Mouse (Mus musculus) induced T-regulatory cell, adult 2 months (primary cell): ENCODE measurements around the gene Polg2.

ENCODE experiments used
- DNase-seq: peaks from one replicate; pipeline ENCODE4 v3.0.0-alpha.2; 2012; ENCODE audit warnings: low read depth

Polg2 gene

DNA sequence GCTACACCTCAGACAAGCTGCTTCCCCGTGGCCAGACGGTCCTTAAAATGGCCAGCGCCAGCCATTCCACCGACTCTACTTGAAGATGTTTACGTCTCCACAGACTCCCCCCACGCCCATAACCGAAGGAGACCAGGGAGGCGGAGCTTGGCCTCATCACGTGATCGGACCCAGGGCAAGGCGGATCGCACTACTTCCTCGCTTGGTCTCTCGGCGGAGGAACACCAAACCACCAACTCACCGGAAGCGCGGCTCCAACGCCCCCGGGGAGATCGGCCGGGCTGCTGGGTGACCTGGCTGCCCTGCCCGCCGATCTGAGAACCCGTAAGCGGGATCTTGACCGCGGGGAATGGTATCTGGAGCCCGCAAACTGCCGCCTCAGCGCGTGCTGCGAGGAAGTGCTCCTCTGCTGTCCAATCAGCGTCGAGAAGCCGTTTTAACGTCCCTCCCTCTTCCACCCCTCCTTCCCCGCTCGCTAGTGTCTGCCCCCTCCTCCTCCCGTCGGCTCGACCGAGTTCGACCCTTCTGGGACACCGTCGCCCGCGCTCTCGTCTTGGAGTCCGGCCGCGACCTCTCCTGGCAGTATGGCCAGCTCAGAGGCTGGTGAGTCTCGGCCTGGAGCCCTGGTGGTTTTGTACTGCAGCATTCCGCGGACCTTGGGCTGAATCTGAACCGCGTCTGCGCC is 9.6 kb upstream of the Polg2 start, which contains the start of the genes Ddx5 and Cep95:
Gene Ddx5 (minus strand): TSS at position 411 of the 685 bp plus-strand sequence.
Gene Cep95 (plus strand): TSS at position 478 of the 685 bp plus-strand sequence.
- peak; percentile 100 for DNase-seq

DNA sequence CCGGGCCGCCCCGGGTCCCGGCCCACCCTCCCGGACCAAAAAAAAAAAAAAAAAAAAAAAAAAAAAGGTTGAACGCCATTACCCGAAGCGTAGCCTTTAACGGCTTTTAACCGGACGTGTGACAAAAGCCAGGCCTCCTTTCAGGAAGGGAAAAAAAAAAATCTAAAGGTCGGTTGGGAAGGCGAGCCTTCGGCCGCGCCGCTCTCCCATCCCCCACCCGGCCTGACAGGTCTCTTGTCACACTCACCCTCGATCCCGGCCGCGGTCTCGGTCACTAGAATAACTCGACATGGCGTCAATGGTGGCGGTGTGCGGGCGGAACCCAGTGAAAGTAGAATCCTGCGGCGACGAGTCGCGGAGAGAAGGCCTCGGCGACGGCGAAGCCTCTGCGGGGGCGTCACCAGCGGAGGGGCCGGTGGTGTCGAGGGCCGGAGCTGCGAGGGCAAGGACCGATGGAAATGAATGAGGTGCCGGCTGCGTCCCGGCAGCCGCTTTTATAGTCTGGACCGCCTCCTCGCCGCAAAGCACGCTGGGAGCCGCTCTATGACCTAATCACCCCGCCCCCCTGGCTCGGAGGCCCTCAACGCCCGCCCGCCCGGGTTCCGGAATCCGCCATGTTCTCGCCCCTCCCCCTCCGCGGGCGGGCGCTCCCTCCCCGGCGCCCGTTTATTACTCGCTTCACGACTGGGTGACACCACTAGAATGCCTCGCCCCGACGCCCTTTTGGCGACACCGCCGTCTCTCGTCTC is 8.9 kb upstream of the Polg2 start:
- DNase-seq: peak; percentile 99

DNA sequence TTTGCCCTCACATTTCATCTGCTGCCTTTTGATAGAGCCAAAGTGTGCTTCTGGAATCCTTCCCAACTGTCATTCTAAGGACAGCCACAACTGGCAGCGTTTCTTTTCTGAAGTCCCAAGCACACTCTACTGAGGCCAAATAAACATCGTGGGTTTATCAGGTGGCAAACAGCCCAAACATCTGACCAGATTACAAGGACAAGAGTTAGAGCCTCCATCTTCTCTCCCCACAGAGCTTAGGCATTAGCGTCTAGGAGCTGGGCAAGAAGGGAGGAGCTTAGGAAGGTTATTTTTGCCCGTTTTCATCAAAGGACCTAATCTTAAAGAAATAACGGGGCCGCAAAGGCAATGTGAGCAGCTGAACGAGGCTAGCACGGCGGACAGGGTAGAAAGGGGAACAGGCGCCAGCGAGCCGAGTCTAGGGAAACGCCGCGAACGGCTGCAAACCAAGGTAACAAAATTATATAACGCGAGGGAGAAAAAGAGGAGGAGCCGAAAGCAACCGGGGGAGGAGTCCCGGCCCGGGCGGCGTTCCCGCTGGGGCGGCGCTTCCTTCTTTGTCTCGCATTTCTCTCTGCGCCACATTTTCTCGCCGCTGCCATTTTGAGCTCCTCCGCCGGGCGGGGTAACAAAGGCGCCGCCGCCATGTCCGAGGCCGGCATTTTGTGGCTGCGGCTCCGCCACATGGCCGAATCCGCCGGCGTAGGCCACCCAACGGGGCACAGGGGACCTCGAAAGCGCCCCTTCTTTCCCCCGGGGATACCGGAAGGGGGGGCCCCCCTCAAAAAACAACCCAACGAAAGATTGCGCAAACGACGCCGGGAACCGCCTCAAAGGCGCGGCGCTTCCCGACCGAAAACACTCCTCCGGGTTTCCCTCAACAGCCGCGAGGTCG is 8.0 kb upstream of the Polg2 start:
- peak; percentile 92 for DNase-seq

DNA sequence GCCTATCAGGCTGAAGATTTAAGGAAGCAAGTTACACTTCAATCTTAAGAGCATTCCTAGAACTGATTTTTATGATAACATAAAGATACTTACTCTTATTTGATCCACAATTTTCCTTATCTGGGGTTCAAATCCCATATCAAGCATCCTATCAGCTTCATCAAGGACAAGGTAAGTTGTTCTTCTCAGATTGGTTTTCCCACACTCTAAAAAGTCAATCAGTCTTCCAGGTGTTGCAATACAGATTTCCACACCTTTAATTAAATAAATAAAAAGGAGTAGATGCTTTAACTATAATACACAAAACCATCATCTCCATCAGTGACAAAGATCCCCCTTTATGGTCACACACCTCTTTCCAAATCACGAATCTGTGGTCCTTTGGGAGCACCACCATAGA is 5.7 kb upstream of the Polg2 start:
- peak; percentile 37 for DNase-seq

DNA sequence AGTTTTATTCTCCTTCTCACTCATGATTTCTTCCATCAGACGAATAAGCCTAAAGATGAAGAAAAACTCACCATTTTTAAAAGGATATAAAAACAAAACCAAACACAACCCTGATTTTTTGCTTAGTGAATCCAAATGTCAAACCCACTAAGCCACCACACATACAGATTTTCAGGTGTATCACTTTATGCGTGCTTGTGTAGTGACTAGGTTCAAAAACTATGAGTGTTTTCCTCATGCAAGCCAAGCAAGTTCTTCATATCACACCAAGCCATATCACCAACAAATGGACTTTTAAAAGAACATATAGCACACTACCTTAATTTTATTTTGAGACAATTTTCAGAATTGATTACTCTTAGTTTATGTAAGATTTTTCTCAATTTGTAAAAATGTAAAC is 5.1 kb upstream of the Polg2 start:
- no peak for DNase-seq

DNA sequence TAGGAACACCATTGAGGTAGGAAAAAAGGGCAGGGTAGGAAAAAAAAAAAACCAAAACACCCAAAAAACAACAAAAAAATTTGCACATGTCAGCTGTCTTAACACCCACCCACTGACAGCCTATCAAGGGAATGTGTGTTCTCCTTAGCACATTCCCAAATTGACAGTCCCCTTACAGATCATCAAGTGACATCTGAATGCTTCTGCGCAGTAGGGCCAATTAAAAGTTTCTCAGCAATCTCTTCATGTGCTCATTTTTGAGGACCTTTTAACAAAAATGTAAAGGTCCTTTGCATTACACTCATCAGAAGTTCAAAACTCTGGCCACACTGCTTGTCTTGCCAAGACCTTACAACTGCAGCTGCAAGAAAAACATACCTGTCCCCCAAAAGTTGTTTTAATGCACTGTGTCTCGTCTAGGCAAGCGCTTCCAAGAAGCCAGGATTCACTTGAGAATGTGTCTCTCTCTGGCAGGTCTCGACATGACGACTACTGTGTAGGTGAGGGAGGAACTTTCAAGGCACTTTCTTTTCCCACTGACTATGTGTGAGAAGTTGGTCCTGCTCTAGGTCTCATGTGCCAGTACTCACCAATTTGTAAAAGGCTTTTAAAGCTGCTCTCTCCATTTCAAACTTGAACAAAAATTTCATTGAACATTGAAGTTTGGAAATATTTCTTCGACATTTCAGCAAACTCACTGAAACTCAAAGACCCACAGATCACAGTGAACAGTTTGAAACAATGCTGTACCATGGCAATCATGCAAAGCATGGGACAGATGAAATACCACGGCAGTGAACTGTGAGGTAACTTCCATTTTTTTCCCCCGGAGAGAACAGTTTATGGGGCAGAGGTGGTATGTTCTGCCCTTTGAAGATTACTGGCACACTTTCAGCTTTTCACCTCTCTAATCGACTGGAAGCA is 3.8 kb upstream of the Polg2 start:
- DNase-seq: peak; percentile 62

DNA sequence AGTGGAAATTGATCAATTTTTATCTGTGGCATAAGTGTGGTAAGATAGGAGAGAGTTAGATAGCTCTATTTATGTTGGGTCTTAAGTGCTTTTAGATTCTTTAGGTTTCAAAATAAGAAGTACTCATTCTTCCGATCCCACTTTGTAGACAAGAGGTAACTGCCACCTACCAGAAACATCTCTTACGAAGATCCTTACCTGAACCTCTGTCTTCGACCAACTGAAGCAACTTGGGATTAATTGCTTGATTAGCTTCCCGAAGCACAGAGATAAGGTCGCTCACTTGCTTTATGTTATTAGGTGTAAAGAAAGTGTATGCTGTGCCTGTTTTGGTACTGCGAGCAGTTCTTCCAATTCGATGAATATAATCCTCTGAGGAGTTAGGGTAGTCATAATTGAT is 2.9 kb upstream of the Polg2 start:
- peak; percentile 56 for DNase-seq

DNA sequence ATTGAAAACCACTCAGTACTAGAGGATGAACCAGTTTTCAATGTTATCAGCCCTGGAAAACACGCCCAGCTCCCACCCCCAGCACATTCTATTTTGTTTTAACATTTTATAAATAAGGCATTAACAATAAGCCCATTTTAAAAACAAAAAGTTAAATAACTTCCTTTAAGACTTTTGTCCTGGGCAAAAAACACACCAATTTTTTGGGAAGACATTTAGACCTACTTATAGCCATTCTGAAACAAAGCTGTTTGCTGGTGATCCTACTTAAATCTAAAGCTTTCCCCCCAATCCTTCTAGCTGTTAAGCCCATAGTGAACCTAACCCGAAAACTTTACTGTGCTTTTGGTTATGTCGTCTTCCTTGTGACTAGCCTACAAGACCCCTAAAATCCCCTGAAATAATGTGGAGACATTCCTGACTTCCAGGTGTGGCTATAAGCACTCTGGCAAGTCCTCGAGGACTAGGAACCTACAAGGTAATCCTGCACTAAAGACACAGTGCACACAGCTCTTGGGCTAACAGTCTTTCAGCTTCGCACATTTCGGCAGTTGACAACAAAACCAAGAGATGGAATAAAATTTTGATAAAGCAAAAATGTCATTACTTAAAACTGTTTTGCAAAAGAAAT is 1.4 kb upstream of the Polg2 start:
- DNase-seq: peak; percentile 62

DNA sequence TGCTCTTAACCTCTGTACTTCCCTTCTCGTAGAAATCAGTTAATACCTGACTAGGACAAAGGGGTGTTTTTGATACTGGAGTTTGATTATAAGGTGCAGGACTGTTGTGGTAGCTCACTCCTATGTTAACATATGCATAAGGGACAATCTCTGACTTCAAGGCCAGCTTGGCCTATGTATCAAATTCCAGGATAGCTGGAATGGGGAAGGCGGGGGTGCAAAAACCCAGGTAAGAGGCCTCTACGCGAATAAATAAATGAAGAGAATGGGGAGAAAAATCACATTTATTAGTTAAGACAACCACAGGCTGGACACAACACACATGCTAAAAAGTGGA is 720 bp upstream of the Polg2 start:
- no peak for DNase-seq

DNA sequence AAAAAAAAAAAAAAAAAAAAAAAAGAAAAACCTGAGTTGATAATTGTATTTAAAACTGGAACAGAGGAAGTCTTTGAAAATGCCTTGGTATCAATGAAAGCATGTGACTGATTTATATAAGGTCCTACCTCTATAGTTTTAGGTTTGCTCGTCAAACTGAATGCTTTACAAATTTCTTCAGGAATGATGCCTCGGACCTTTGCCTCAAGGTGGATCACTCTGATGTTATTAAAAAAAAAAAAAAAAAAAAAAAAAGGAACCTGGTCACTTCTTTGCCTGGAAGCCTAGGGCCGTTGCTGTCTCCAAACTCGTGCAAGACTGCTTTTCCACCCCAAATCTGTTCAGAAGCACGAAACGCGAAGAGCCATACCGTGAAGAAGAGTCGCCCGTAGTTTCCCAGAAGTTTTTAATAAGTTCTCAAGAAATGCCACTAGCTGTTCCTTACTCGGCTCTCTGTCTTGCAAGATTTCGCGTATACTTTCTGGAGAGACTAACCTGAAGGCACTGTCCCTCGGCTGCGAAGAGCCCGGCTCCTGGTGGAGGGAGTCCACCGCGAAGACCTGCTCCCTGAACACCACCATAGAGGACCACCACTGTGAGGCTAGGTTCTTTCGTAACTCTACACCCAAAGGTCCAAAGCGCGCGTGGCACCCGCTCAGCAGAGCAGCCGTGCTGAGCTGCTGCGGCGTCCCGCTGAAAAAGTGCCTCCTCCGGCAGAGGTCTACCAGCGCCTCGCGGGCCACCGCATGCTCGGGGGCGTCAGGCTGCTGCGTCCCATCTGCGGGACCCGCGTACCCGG is 549 bp downstream of the Polg2 start:
- DNase-seq: no peak

DNA sequence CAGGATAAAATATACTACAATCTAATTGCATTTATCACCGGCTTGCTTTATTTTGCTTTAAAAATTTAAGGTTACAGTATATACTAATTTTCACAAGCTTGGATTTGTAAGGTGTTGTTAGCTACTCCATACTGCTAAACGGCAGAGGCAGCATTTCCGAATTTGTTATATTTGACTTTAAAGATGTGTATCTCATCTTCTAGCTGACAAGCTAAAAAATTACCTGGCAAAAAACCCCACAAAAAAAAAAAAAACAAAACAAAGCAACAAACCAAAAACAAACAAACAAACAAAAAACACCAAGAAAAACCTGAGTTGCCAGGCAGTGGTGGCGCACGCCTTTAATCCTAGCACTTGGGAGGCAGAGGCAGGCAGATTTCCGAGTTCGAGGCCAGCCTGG is 1.2 kb downstream of the Polg2 start:
- peak; percentile 77 for DNase-seq

DNA sequence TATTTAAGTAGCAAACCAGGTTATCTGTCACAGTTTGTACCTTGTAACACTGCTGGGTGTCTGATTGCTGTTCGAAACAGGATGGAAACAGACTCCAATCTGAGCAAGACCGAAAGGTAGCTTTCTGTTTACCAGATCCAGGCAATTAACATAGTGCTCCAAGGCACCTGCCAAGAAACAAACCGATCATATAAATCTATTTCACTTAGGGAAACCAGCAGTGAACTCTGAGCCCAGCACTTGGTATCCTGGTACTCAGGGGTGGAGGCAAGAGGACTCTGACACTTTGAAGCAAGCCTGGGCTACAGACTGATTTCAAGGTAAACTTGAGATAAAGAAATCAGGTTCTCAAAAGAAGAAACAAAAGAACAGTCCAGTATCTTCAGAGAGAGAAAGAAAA is 1.9 kb downstream of the Polg2 start:
- DNase-seq: peak; percentile 61

DNA sequence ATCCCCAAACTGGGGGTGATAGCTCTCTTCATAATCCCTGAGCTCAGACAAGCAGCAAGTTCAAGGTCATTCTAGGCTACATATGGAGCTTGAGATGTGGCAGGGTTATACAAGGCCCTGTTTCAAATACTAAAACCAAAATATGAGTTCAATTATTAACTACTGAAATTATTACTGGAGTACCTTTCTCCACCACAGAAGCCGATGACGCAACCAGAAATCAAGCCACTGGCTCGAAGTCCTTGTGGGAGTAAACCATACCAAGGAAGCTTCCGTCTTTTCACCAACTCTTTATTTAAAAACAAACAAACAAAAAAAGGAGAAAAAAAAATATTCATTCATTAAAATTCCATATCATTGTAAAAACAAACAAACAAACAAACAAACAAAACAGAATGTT is 2.4 kb downstream of the Polg2 start:
- no peak for DNase-seq

DNA sequence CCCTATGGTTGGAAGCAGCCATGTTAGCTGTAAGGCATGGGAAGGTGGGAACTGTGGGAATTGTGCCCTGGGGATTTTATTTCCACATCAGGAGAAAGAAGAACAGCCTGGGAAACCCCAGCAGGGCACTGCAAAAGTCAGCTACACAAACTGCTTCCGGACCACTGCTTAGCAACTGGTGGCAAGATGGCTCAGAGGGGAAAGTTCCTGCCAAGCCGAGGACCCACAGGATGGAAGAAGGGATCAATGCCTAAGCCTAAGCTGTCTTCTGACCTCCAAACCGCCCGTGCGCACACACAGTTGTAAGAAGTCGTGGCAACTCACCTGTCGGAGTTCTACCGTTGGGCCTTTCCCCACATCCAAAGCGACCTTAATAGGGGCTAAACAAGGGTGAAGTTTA is 6.3 kb downstream of the Polg2 start:
- no peak for DNase-seq

DNA sequence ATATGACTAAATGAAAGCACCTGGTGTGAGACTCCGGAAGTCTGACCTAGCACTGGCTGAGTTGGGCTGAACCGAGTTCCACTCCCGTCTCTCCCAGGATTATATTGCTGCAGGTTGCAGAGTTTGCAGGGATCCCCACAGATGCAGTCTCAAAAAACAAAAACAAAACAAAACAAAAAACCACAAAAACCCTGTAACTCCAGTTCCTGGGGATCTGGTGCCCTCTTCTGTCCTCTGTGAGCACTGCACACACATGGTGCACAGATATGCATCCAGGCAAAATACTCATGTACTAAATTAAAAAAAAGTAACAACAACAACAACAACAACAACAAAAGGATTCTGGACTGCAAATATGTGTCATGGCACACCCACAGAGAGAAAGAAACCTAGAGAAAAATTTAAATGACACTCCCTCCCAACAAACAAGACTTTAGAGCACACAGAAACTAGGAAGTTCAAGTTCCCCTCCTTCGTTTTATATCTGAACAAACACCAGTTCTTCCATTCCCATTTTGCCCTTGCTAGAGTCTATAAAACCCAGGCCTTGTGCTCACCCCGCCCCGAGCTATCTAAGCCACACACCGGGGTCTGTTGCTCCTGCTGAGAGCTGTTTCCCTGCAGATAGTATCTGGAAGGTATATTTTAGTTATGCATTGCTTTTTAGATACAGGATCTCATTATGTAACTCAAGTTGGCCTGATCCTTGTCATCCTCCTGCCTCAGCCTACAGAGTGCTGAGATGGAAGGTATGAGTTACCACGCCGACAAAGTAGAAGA is 9.0 kb downstream of the Polg2 start:
- DNase-seq: peak; percentile 88

DNA sequence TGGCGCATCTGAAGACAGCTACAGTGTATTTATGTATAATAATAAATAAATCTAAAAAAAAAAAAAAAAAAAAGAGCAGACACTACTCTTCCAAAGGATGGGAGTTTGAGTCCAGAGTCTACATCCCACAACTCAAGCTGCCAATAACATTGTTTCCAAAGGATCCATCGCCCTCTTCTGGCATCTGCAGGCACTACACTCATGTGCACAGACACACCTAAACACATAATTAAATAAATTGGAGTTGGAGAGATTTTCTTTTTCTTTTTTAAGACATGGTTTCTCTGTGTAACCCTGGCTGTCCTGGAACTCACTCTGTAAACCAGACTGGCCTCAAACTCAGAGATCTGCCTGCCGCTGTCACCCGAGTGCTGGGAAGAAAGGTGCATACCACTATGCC is 11.8 kb downstream of the Polg2 start:
- DNase-seq: peak; percentile 53

DNA sequence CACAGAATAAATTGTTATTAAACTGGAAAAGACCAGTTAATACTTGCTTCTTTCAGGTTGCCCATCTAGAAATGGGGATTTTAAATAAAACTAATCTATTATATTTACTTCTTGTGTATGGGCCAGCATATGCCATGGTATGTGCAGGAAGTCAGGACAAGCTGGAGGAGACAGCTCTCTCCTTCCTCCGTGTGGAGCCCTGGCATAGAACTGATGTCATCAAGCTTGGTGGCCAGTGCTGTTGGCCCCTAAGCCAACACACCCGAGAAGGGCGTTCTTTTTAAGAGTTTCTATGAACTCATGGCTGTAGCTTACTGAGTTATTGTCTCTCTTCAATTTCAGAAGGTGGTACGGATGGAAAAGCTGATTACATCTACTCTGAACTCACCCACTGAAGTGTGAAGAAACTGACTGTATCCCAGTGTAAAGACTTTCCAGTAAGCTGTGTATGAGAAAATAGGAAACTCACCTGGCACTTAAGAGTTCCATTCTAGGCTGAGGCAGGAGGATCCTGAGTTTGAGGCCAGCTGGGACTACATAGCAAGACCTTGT is 12.7 kb downstream of the Polg2 start:
- DNase-seq: no peak

DNA sequence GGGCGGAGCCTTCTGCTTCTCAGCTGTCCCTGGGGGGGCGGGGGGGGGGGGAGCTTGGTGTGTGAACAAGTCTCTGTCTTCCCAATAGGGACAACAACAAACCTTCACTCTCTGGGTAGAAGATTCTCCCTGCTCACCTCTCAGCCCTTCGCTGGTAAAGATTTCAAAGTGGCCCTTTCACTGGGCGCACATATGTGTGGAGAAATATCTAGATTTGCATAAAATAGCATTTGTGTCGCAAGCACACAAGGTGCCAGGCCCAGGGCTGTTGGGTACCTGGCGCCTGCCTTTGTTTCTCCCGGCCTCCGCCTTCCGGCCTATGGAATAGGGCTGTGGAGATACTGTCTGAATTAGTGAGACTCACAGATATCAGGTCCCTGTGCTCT is 16.5 kb downstream of the Polg2 start:
- DNase-seq: no peak

DNA sequence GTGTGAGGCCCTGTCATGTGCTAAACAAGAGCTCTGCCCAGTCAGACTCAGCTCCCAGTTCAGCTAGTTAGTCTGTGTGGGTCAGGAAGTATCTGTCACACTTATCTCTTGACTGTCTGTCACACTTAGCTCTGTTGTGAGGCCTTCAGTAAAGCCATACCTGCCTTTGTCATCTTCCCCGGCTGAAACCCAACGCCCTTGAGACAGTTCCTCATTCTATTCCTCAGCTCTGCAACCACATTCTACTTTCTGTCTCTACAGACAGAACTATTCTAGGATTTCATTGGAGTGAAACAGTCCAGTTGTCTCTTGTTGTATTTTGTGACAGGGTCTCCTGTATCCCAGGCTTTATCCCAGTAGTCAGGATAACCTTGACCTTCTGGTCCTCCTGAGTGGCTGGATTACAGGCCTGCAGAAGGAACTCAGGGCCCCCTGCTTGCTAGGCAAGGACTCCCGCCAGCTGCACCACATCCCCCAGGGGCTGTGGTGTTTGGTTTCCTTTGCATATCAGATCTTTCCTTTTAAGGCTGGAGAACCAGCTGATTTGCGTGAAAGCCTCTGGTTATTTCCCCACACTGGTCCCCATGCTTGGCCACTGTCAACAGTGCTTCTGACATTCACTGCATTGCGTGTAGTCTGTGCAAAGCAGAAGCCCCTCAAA is 17.1 kb downstream of the Polg2 start:
- peak; percentile 70 for DNase-seq
